Mouse (Mus musculus) common myeloid progenitor, adult 5-6 weeks (primary cell): ENCODE results near the gene Gm28305. TPM values are rescaled to one million over a fixed set of nuclear protein-coding genes. Genes with fewer than 3 reads are reported as not detected.

Experiments used
- ATAC-seq: replicated peaks from 2 replicates; pipeline ENCODE4 v1.8.0; 2016; ENCODE audit warnings: low read depth, mild to moderate bottlenecking, moderate TSS enrichment, inconsistent platforms; ENCODE audit not compliant: poor library complexity, severe bottlenecking
- total RNA-seq: library from RNA; stranded (forward); fragments of 200-1000, 187-1606 nt; gene quantifications from 2 replicates; pipeline ENCODE4 v1.2.3, GENCODE M21; 2017

Gm28305 gene
- not detected in 2 replicates for total RNA-seq

DNA sequence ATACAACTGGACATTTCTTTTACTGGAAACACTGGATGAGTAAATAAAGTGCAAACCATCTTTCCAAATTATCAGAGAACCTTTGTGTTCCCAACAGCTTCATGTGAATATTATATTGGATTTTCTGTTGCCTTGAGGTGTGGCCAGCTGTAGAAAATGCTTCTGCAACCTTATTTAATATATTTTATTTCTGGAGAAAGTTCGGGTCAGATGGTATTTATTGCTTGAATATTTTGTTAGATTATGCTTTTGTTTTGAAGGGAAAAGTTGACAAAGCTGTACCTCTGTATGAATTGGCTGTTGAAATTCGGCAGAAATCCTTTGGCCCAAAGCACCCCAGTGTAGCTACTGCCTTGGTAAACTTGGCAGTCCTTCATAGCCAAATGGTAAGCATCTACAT is at the start of gene Gm28305:
Gene Gm28305, plus strand, starts transcription at position 301 of the 400 bp plus-strand sequence.
- ATAC-seq, result no peak

- peak; percentile 76 for ATAC-seq
These were observed 44.0 kb upstream of the Gm28305 start for GRCm38 (mm10) chr9:103996496-103996895.

GRCm38 (mm10) chr9:104000601-104001000 is 39.9 kb upstream of the Gm28305 start:
- ATAC-seq, result no peak

- peak; percentile 94 for ATAC-seq
These were observed 38.3 kb upstream of the Gm28305 start, which contains the start of gene Nphp3 for GRCm38 (mm10) chr9:104001921-104002859. Gene Nphp3 (plus strand): TSS chr9:104002544.

DNA sequence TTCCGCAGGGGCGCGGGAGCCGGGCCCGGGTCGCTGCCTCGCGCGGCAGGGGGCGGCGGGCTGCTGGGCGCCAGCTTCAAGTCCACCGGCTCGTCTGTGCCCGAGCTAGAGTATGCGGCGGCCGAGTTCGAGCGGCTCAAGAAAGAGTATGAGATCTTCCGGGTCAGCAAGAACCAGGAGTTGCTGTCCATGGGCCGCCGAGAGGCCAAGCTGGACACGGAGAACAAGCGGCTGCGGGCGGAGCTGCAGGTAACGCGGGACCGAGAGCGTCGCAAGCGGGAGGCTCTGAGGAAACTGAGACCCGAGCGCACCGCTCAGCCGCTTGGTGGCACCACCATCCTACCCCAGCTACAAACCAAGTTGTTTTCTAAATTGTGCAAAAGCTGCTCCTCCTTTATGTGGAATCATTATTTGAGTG is 37.5 kb upstream of the Gm28305 start:
- ATAC-seq, result peak; percentile 39

- no peak for ATAC-seq
These were observed 25.9 kb upstream of the Gm28305 start for GRCm38 (mm10) chr9:104014526-104014925.

- no peak for ATAC-seq
These were observed 19.4 kb upstream of the Gm28305 start for GRCm38 (mm10) chr9:104021026-104021425.

GRCm38 (mm10) chr9:104027186-104027585 is 13.3 kb upstream of the Gm28305 start:
- ATAC-seq, result no peak

- no peak for ATAC-seq
These were observed 10.6 kb upstream of the Gm28305 start for GRCm38 (mm10) chr9:104029861-104030260.

DNA sequence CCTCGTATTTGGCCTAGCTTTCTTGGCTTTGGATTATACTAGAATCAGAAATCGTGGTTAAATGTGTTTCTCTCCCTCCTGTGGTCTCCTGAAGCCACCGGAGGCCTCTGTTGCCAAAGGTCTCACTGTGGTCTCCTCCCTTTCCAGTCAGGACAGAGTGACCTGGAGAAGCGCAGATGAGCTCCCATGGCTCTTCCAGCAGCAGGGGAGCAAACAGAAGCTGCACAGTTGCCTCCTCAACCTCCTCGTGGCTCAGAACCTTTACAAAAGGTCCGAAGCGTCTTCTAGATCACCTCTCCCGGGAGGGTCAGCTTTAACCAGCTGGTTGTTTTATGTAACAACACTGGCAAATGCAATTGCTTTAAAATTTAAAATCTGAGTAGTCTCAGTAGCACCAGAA is 6.2 kb upstream of the Gm28305 start:
- ATAC-seq, result no peak

DNA sequence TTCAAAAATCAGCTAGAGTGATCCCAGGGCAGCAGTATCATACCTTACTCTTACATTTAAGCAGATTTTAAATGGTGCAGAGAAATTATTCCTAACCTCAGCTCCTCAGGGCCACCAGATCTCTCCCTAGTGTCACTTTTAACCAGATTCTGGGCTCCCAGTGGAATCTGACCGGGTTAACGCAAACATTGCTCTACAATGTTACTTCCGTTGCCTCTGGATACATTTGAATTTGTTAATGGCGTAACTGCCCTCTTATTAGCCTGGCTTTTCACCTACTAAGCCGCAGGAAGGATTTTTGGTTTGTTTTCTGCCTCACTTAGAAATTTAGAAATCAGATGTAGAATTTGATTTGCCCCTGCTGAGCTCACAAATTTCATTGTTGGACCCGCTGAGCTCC is 5.7 kb upstream of the Gm28305 start:
- no peak for ATAC-seq

DNA sequence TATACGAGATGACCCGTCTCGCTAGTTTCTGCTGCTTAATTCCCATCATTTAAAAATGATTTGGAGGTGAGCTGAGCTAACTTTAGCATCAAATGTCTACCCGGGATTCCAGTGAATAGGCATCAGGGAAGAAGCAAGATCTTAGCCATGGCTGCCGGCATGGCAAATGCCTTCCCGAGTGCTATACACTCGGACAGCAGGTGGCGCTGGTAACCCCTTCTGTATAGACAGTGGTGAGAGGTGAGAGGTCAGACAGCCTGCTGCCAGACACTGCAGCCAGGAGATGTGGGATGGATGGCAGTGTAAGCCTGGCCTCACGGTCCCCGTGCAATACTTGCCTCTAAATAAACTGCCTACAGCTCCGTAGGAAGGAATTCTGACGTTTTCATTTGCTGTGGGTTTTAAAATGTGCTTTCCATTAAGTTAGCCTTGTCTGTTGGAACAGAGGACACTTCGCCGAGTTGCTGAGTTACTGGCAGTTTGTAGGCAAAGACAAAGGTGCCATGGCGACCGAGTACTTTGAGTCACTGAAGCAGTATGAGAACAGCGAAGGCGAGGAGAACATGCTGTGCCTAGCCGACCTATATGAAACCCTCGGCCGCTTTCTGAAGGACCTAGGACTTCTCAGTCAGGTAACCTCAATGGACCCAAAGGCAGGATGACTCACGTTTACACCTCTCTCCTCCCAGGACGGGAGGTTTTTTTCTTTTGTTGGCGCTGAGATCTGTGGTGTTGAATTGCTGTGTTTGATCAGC is 5.0 kb upstream of the Gm28305 start:
- peak; percentile 97 for ATAC-seq

- ATAC-seq, result no peak
These were observed 2.2 kb upstream of the Gm28305 start for GRCm38 (mm10) chr9:104038266-104038665.

GRCm38 (mm10) chr9:104039031-104039695 is 1.3 kb upstream of the Gm28305 start:
- ATAC-seq, result no peak

GRCm38 (mm10) chr9:104039742-104040141 is 720 bp upstream of the Gm28305 start:
- peak; percentile 50; the same call in 1 of the 2 replicates for ATAC-seq

GRCm38 (mm10) chr9:104043676-104044075 is 3.2 kb downstream of the Gm28305 start:
- ATAC-seq, result no peak

GRCm38 (mm10) chr9:104051028-104051427 is 10.6 kb downstream of the Gm28305 start:
- ATAC-seq, result no peak

DNA sequence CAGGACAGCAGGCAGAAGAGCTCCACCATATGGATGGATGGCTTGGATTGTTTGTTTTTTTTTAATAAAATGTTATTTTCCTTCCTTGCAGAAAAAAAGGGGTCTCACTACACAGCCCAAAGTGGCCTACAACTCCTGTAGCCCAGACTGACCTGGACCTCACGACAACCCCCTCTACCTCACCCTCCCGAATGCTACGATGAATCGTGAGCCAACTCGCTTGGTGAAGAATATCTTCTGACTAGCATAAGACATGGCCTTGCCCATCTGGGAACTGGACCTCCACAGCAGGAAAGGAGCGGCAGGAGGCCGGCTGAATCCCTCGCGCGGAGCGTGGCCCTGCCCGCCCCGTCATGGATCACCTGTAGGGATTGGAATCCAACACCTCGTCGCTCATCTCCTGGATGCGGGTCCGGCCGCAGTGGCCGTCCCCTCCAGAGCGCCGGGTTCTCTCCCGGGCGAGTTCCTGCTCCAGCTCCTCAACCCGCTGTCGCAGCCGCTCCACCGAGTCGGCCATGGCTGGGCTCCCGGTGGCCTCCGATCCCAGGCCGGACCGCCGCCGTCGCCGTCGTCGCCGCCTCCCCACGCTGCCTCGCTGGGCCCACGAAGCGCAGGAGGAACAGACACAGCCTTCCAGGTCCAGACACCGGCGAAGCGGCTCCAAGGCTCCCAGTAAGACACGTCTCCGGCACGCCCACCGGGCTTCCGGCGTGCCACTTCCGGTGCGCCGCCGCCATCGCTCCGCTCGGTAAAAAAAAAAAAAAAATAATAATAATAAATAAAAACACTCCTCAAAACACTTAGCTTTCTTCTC is 22.2 kb downstream of the Gm28305 start, which contains the start of gene Uba5:
Gene Uba5, minus strand, starts transcription at position 705 of the 814 bp plus-strand sequence.
- ATAC-seq, result peak; percentile 85

GRCm38 (mm10) chr9:104063244-104063961 is 22.9 kb downstream of the Gm28305 start, which contains the start of gene Acad11:
Gene Acad11 (plus strand): TSS chr9:104063377.
- ATAC-seq, result peak; percentile 86
